Mouse (Mus musculus): ENCODE results near the gene Ttll13.

DNA sequence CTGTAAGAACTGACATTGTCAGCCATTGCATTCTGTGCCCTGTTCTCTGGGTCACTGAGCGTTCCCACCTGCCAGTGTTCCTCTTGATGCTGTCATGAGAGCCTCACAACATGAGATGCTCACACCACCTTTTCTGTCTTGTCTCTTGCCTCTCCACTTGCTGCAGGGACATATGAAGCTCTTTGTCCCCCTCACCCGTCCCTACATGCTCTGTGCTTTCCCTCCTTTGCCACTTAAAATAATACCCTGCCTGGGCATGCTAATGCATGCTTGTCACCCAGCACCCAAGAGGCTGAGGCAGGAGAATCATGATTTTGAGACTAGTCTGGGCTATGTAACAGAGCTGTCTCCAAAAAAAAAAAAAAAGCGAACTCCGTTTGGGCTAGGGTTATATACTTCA is 35.2 kb upstream of the Ttll13 start:
- TF ChIP-seq GATA1 (IDR thresholded peaks at IDR 0.05; ENCODE audit: borderline replicate concordance, low read length) (no peak), FLI1 (IDR thresholded peaks at IDR 0.05; ENCODE audit: low read length) (no peak)
